Mouse (Mus musculus): ENCODE measurements around the gene Phf6.

GRCm38 (mm10) chrX:52932161-52932560, 20.1 kb downstream of the Phf6 start:
- TF ChIP-seq EP300 (optimal IDR thresholded peaks at IDR 0.05), result no peak
- TF ChIP-seq CTCF (IDR thresholded peaks at IDR 0.05; ENCODE audit: low read depth), result no peak

All from stomach, postnatal 0 days (tissue).